Mouse (Mus musculus) urinary bladder, postnatal 4 days (tissue): Measurements from ENCODE around the gene Gm20696.

Source experiments
- DNase-seq, 2 experiments: peaks; one replicate each; pipeline ENCODE4 v3.0.0; 2021 to 2022; ENCODE audit warnings: low spot score in 2 of 2

Gm20696 gene

DNA sequence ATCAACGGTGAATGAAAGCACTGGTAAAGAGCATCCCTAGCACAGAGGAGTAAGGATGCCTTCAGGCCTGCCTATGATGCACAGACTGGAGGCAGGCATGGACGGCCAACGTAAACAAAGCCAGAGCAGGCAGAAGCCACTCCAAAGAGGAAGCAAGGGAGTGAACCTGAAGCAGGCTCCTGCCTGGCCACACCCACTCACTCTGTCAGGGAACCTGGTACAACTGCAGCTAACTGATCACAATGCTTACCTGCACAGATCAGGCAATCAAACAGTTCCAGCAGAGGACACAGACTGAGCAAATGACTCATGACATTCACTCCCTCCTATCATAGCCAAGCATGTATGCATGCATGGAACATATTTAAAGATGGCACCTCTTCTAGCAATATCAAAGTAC is 381.6 kb downstream of the Gm20696 start:
- no peak for DNase-seq

DNA sequence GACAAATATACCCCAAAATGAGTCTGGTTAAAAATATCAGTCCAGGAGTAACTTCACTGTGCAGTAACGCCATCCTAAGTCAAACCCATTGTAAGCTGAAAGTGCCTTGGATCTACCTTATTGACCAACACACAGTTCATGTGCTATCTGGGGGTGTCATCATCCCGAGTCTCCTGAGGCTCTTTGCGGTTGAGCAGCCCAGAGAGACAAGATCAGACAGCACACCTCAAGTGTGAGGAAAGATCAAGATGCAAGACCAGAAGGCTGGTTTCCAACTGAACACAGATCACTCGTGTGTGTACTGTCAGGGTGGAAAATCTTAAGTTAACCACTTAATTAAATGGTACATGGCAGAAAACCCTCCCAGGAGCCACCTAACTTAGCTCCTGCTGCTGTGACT is 382.6 kb downstream of the Gm20696 start:
- DNase-seq = no peak

GRCm38 (mm10) chr6:99282866-99283657 is 383.5 kb downstream of the Gm20696 start:
- no peak for DNase-seq

GRCm38 (mm10) chr6:99281433-99281832 is 385.2 kb downstream of the Gm20696 start:
- DNase-seq = no peak

GRCm38 (mm10) chr6:99280619-99281018 is 386.0 kb downstream of the Gm20696 start:
- no peak for DNase-seq

GRCm38 (mm10) chr6:99277251-99277650 is 389.3 kb downstream of the Gm20696 start:
- DNase-seq = no peak

GRCm38 (mm10) chr6:99276297-99276653 is 390.3 kb downstream of the Gm20696 start:
- DNase-seq = no peak

GRCm38 (mm10) chr6:99275381-99276296 is 391.0 kb downstream of the Gm20696 start:
- no peak for DNase-seq

DNA sequence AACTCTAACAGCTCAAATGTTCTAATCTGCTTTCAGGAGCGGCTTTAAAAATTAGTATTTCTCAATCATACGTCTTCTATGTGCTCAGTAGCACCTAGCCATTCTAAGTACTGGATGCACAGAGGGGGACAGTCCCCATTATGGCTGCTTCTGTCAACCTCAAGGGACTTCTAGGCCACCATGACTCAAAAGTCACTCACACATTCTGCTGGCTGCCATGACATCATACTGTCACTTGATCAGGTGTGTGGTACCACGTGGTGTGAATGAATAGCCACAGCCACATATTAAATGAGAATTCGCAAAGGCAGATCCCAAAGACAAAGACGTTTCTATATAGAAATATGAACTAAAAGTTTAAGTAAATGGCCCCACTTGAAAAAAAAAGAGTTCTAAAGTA is 391.9 kb downstream of the Gm20696 start:
- DNase-seq = no peak

GRCm38 (mm10) chr6:99274222-99274621 is 392.4 kb downstream of the Gm20696 start:
- no peak for DNase-seq

DNA sequence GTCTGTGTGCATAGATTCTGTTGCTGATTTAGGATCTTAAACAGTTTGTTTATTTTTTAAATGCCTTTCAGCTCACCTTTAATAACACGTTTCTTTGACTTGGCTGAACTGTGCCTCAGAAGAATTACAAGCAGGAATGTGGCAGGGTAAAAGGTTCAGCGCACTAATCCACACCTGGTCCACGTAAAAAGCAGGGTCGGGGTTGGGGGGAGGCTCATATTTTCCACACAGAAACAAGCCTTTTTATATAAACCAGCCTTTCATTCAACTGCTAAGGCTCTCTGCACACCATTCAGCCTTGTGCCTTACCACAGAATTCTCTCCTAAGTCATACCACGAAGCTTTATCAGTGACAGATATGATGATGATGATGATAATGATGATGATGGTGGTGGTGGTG is 393.4 kb downstream of the Gm20696 start:
- DNase-seq = no peak

GRCm38 (mm10) chr6:99272174-99272573 is 394.4 kb downstream of the Gm20696 start:
- no peak for DNase-seq

DNA sequence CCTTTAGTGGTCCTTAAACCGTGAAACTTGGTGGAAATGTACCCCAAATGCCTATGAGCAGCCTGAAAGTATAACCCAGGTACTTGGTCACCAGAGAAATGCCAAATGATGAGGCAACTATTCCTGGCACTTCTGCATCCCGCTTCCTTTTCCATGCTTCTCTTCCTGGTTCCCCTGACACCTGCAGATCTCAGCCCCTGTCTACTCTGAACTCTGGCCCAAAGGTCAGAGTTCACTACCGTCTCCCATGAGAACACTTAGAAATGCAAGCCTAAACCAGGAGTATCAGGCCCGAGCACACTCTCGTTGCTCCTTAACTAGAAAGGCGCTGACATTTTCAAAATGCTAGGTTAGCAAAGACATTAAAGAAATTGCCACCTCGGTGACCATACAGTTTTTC is 394.9 kb downstream of the Gm20696 start:
- no peak for DNase-seq

- DNase-seq = no peak
Measured at GRCm38 (mm10) chr6:99269921-99270320, 396.7 kb downstream of the Gm20696 start.

- no peak for DNase-seq
Measured at GRCm38 (mm10) chr6:99268171-99269061, 398.2 kb downstream of the Gm20696 start.

GRCm38 (mm10) chr6:99265945-99266656 is 400.5 kb downstream of the Gm20696 start:
- DNase-seq = peak in 1 of 2 experiments; percentile 19

GRCm38 (mm10) chr6:99265173-99265572 is 401.4 kb downstream of the Gm20696 start:
- no peak for DNase-seq

DNA sequence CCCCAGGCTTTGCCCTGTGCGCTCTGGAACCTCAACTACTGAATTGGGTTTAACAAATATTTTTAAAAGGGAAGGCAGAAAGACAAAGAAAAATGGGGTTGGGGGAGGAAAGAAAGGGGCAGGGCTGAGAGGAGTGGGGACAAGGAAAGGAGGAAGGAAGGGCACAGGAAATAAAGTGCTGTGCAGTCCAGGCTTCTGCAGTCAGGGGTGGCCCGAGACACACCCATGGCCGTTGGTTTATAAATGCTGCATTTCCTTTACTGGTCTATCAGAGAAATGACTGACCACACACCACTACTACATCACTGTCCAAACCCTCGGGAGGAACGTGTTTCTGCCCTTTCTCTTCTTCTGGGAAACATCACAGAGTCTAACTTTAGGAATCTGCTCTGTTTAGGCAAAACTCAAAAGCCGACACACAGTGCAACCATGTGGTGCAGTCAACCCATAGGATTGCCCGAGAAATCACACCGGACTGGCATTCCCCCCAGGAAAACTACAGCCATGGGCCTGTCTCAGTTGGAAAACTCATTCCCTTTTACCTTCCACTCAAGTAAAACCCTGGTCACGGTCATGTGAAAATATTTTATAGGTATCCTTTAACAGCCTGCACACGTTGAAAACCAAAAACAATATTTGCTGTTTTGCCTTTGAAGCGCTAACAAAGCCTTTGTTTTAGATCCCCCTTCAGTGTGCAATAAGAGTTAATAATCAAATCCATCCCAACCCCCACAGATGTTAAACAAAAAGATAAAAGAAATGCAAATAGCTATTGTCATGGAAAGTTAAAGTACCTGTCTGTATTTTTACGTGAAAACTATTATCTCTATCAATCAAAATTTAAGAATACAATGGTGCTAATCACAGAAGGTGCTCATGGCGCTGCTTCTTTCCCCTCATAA is 402.2 kb downstream of the Gm20696 start:
- DNase-seq = no peak

GRCm38 (mm10) chr6:99263886-99264185 is 402.8 kb downstream of the Gm20696 start:
- DNase-seq = no peak
